Mouse (Mus musculus): ENCODE results near the gene Otulinl. TPM values are rescaled to one million over a fixed set of nuclear protein-coding genes. Genes with fewer than 3 reads are reported as not detected.

The Otulinl gene
- polyA plus RNA-seq, 1 experiment from 2014 or later: 3.5 TPM

DNA sequence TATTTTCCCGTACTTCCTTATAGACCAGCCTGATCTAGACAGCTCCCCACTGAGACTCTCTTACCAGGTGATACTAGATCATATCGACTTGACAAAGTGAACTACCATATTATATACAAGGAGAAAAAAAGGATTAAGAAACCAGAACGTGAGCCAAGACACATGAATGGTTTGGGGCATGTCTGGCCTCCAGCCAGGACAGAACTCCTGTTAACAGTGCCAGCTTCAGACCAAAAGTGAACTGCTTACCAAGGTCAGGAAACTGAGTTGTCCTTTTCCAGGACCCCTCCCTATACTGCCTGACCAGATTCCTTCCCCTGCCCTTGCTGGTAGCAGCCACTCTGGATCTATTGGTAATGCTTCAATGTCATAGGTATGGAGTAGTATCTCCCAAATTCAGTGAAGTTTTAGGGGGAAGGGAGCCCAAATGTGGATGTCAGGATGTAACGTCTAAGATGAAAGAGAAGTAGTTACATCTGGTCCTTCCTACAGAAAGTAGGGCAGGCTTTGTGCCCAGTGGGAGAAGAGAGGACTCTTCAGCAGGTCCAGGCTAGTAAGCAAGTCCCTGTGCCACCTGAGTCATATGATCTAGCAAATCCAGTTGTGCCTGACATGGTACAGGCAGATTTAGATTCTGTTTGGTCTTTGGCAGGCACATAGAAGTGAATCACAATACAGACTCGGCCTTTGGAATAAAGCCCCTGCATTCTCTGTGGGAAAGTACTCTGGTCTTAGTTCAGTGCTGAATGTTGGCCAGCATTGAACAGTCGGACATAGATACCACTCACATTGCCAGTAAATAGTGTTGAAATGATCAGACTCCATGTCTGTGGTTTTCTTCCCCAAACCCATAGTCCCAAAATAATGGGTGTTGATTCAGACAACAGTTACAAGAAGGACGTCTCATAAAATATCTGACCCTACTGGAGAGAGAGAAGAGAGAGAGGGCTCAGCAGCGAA lies 47.2 kb downstream of the Otulinl start:
- Histone ChIP-seq H3K27me3 (ENCODE audit: control insufficient read depth, insufficient read depth, low read length) (no peaks in the 10 kb centered on the region), H3K4me1 (ENCODE audit: control insufficient read depth, insufficient read depth, low read length) (peaks cover 9% of the 10 kb centered on the region), H3K4me3 (ENCODE audit: low read depth, low read length) (no peak overlapping the region), H3K36me3 (ENCODE audit: control insufficient read depth, insufficient read depth, low read length) (no peaks in the 10 kb centered on the region), H3K27ac (ENCODE audit: low read depth, low read length) (no peak overlapping the region), H3K9ac (ENCODE audit: low read depth, low read length) (no peak overlapping the region), H3K4me2 (no peak overlapping the region), H3K9me3 (replicated peaks; ENCODE audit: control insufficient read depth, low read length) (no peaks in the 10 kb centered on the region)
- no peak for ATAC-seq (replicated peaks; ENCODE audit: insufficient number of reproducible peaks, low FRiP score, low TSS enrichment)
- 74% methylated on average over 8 of the region's 8 CpGs for WGBS (ENCODE audit: insufficient replicate concordance)

DNA sequence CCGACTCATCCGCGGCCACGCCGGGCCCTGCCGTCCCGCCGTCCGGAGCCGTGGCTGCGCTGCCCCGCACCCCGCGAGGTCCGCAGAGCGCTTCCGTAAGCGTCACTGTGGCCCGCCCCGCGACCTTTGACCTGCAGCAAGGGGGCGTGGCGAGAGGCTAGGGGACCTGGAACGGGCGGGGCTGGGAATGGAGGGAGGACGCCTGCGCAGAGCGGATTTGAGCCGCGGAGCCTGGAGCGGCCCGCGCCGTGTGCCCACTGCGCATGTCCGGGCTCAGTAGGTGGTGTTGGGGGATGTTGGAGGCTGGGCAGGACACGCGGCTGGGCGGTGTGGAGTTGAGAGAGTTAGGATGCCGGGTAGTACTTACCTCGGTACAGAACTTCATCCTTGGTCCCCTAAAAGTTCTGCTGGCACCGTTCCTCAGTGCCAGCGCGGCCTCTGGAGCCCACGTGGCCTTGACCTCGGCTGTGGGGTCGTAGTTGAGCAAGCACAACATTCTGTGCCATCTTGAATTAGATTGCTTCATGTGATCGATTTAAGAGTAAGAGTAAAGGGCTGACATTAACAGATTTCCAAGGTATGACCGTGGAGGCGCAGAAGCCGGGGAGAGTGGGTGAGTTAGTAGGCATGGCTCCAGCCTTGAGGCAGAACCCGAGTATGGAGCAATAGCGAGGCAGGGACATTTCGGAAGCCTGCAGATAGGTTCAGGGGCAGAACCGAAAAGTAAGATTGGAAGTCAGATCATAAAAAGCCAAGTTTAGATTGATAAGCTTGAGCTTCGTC lies 50.6 kb downstream of the Otulinl start, which contains the start of gene Otulin:
Gene Otulin, minus strand, starts transcription at position 93 of the 783 bp plus-strand sequence.
- H3K27ac ChIP-seq (ENCODE audit: low read depth, low read length): peak within 1 kb of the TSS; percentile 64; the same call in 1 of the 2 replicates
- no peaks in the 10 kb centered on the region for H3K27me3 ChIP-seq (ENCODE audit: control insufficient read depth, insufficient read depth, low read length)
- no peaks in the 10 kb centered on the region for H3K36me3 ChIP-seq (ENCODE audit: control insufficient read depth, insufficient read depth, low read length)
- ATAC-seq (replicated peaks; ENCODE audit: insufficient number of reproducible peaks, low FRiP score, low TSS enrichment): peak; percentile 99
- peaks cover 23% of the 10 kb centered on the region for H3K4me1 ChIP-seq (ENCODE audit: control insufficient read depth, insufficient read depth, low read length)
- peak within 1 kb of the TSS; percentile 90 for H3K4me2 ChIP-seq
- peak within 1 kb of the TSS; percentile 85 for H3K4me3 ChIP-seq (ENCODE audit: low read depth, low read length)
- peak within 1 kb of the TSS; percentile 81 for H3K9ac ChIP-seq (ENCODE audit: low read depth, low read length)
- H3K9me3 ChIP-seq (replicated peaks; ENCODE audit: control insufficient read depth, low read length): no peaks in the 10 kb centered on the region
- 7% methylated on average over 52 of the region's 56 CpGs for WGBS (ENCODE audit: insufficient replicate concordance)

DNA sequence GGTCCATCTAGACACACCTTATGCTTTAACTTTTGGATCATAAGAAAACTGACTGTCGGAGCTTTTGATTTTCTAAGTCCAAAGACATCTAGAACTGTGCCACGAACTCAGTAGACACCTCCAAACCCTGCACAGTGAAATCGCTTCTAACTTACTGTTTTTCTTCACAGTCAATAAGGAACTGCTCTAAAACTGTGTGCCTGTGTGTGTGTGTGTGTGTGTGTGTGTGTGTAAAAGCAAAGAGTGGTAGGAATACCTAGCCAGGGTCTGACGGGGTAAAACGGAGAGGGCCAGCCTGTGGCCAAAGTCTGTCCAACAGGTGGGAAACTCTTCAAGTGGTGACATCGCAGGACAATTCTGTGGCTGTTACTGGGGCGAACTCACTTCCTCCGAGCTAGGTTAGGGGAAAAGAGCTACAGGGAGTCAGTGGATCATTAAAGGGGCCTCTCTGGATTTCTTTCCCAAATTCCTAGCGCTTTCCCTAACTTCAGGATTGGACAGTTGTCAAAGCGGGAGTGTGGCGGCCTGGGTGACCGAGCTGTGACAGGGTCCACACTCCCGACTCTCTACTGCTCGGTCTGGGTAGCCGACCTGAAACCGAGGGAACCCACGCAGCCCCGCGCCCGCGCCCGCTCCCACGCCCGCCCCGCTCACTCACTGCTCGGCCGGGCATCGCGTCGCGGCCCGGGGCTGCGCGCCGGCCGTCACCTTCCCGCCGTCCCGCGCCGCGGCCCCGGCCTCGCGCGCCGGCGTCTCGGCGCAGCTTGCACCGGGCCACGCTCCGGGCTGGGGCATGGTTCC lies 51.4 kb downstream of the Otulinl start:
- Histone ChIP-seq H3K27ac (ENCODE audit: low read depth, low read length) (peak overlapping the region; percentile 41; the same call in 1 of the 2 replicates), H3K4me2 (peak overlapping the region; percentile 90), H3K27me3 (ENCODE audit: control insufficient read depth, insufficient read depth, low read length) (no peaks in the 10 kb centered on the region), H3K9me3 (replicated peaks; ENCODE audit: control insufficient read depth, low read length) (no peaks in the 10 kb centered on the region), H3K4me1 (ENCODE audit: control insufficient read depth, insufficient read depth, low read length) (peaks cover 23% of the 10 kb centered on the region), H3K36me3 (ENCODE audit: control insufficient read depth, insufficient read depth, low read length) (no peaks in the 10 kb centered on the region), H3K9ac (ENCODE audit: low read depth, low read length) (peak overlapping the region; percentile 81), H3K4me3 (ENCODE audit: low read depth, low read length) (peak overlapping the region; percentile 85)
- peak; percentile 58 for ATAC-seq (replicated peaks; ENCODE audit: insufficient number of reproducible peaks, low FRiP score, low TSS enrichment)
- 3% methylated on average over 34 of the region's 53 CpGs for WGBS (ENCODE audit: insufficient replicate concordance)

DNA sequence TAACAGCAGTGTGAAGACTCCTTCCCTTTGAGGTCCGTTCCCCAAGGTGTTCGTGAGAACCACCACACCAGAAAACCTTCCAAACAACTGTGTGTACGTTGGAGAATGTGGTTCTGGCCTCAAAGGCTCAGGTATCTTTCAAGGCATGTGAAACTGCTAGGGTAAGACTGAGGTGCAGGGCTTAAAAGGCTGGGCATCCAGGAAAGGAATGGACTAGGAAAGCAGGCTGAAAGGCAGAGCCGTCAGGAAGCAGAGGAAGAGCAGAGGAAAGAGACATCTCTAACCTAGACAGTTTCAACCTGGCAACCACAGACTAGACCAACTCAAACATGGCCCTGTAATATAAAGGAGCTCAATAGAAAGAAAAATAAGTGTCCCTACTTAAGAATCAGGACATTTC lies 52.3 kb downstream of the Otulinl start:
- H3K9me3 ChIP-seq (replicated peaks; ENCODE audit: control insufficient read depth, low read length): no peaks in the 10 kb centered on the region
- 80% methylated on average over 4 of the region's 4 CpGs for WGBS (ENCODE audit: insufficient replicate concordance)
- H3K36me3 ChIP-seq (ENCODE audit: control insufficient read depth, insufficient read depth, low read length): no peaks in the 10 kb centered on the region
- H3K27ac ChIP-seq (ENCODE audit: low read depth, low read length): no peak overlapping the region
- H3K9ac ChIP-seq (ENCODE audit: low read depth, low read length): no peak overlapping the region
- ATAC-seq (replicated peaks; ENCODE audit: insufficient number of reproducible peaks, low FRiP score, low TSS enrichment): no peak
- peaks cover 23% of the 10 kb centered on the region for H3K4me1 ChIP-seq (ENCODE audit: control insufficient read depth, insufficient read depth, low read length)
- H3K4me2 ChIP-seq: peak overlapping the region; percentile 90
- H3K27me3 ChIP-seq (ENCODE audit: control insufficient read depth, insufficient read depth, low read length): no peaks in the 10 kb centered on the region
- H3K4me3 ChIP-seq (ENCODE audit: low read depth, low read length): 0 out of 2 replicates have a peak overlapping the region, but pooled peaks have one; percentile 85

DNA sequence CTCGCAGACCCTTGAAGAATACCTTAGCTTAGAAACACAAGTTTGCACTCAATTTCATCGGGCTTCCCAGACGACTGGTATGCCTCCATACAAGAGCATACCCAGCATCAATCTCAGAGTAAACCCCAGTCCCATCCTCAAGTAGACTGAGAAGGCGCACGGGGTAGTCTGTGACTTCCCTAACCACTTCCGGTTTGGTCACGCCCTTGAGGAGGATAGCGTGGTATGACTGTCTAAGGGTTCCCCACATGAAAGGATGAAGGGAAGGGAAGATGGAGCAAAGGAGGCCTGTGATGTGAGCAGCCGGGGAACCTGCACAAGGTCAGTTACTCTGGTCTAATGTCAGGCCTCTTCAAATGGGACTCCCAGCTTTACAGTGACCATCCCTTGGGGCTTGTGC lies 53.6 kb downstream of the Otulinl start:
- H3K4me1 ChIP-seq (ENCODE audit: control insufficient read depth, insufficient read depth, low read length): peaks cover 23% of the 10 kb centered on the region
- H3K27ac ChIP-seq (ENCODE audit: low read depth, low read length): no peak overlapping the region
- 86% methylated on average over 9 of the region's 9 CpGs for WGBS (ENCODE audit: insufficient replicate concordance)
- ATAC-seq (replicated peaks; ENCODE audit: insufficient number of reproducible peaks, low FRiP score, low TSS enrichment): no peak
- no peaks in the 10 kb centered on the region for H3K27me3 ChIP-seq (ENCODE audit: control insufficient read depth, insufficient read depth, low read length)
- no peak overlapping the region for H3K4me2 ChIP-seq
- H3K36me3 ChIP-seq (ENCODE audit: control insufficient read depth, insufficient read depth, low read length): peaks cover 2% of the 10 kb centered on the region; the same call in 1 of the 2 replicates
- no peak overlapping the region for H3K4me3 ChIP-seq (ENCODE audit: low read depth, low read length)
- no peaks in the 10 kb centered on the region for H3K9me3 ChIP-seq (replicated peaks; ENCODE audit: control insufficient read depth, low read length)
- no peak overlapping the region for H3K9ac ChIP-seq (ENCODE audit: low read depth, low read length)

DNA sequence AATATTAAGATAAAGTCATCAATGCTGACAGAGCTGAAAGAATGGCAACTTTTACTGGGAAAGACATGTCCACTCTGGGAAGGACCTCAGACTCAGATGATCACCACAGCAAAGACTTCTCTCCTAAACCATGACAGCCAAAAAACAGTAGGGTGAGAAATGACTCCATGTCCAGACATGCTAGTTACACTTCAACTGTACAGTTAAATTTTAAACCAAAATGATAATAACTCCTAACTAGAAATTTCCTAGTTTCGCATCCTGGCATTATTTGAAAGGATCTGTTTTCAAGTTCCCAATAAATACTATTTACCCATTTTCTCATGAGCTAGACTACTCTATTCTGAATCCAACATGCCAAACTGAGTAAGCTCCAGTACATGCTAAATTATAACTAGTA lies 55.1 kb downstream of the Otulinl start:
- H3K27ac ChIP-seq (ENCODE audit: low read depth, low read length): no peak overlapping the region
- H3K9ac ChIP-seq (ENCODE audit: low read depth, low read length): no peak overlapping the region
- H3K4me1 ChIP-seq (ENCODE audit: control insufficient read depth, insufficient read depth, low read length): peaks cover 23% of the 10 kb centered on the region
- H3K9me3 ChIP-seq (replicated peaks; ENCODE audit: control insufficient read depth, low read length): no peaks in the 10 kb centered on the region
- H3K27me3 ChIP-seq (ENCODE audit: control insufficient read depth, insufficient read depth, low read length): no peaks in the 10 kb centered on the region
- H3K4me3 ChIP-seq (ENCODE audit: low read depth, low read length): no peak overlapping the region
- H3K36me3 ChIP-seq (ENCODE audit: control insufficient read depth, insufficient read depth, low read length): peaks cover 4% of the 10 kb centered on the region; the same call in 1 of the 2 replicates
- ATAC-seq (replicated peaks; ENCODE audit: insufficient number of reproducible peaks, low FRiP score, low TSS enrichment): no peak
- no peak overlapping the region for H3K4me2 ChIP-seq
- 79% methylated on average over 1 of the region's 1 CpGs for WGBS (ENCODE audit: insufficient replicate concordance)

DNA sequence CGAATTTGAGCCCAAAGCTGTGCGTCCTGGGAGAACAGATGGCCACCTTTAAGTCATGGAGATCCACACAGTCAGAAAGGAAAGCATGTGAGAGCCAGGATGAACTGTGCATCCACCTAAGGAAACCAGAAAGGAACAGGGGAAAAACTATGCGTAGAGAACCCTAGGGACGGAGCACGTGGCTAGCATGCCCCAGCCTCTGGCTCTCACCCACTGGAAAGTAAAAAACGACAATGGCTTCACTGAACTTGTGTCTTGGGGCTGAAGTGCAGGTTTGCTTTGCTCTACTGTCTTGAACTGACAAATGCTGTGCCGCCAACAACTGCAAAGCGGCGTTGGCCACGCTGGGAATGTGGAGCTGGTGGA lies 55.5 kb downstream of the Otulinl start:
- H3K4me1 ChIP-seq (ENCODE audit: control insufficient read depth, insufficient read depth, low read length): peaks cover 24% of the 10 kb centered on the region
- H3K4me3 ChIP-seq (ENCODE audit: low read depth, low read length): no peak overlapping the region
- H3K9ac ChIP-seq (ENCODE audit: low read depth, low read length): no peak overlapping the region
- H3K36me3 ChIP-seq (ENCODE audit: control insufficient read depth, insufficient read depth, low read length): peaks cover 4% of the 10 kb centered on the region; the same call in 1 of the 2 replicates
- WGBS (ENCODE audit: insufficient replicate concordance): 65% methylated on average over 10 of the region's 10 CpGs
- no peak for ATAC-seq (replicated peaks; ENCODE audit: insufficient number of reproducible peaks, low FRiP score, low TSS enrichment)
- H3K27me3 ChIP-seq (ENCODE audit: control insufficient read depth, insufficient read depth, low read length): no peaks in the 10 kb centered on the region
- no peak overlapping the region for H3K4me2 ChIP-seq
- H3K27ac ChIP-seq (ENCODE audit: low read depth, low read length): no peak overlapping the region
- H3K9me3 ChIP-seq (replicated peaks; ENCODE audit: control insufficient read depth, low read length): no peaks in the 10 kb centered on the region

Data from heart, embryonic 11.5 days (tissue).